ENCODE assay signal across 13 mouse cellular contexts in genomic region chr15:103011928-103012486, GRCm38 (mm10). TPM values are rescaled to one million over a fixed set of nuclear protein-coding genes. Genes with fewer than 3 reads are reported as not detected.
DNase-seq lines count a peak whose midpoint lies in the region; ATAC-seq and TF ChIP-seq lines count a peak whose summit lies in the region.
"Had no signal": no experiment of that assay in that cellular context is flagged by ENCODE, and none has a peak within 500 bp of the region (broad histone marks: within the 10 kb centered on the region; RNA-seq: fewer than 3 reads in every experiment).

No protein-coding gene starts in this region.

- no peak for DNase-seq in kidney, postnatal 36 days
- DNase-seq in adrenal gland, postnatal 25 days = peak; percentile 65
- peak; percentile 39 for DNase-seq in skeletal muscle tissue, adult 2 months (ENCODE audit: low read depth, low spot score)
- no peak for DNase-seq in lung, adult 2 months
- no peak for DNase-seq in layer of hippocampus, postnatal 10 days (ENCODE audit: low spot score in 2 of 2)
- DNase-seq in spleen, adult 12 weeks (ENCODE audit: low spot score) = no peak
- DNase-seq: cerebellum, postnatal 14 days; liver, embryonic 13.5 days had no signal

- H3K4me3 ChIP-seq in kidney, embryonic 16.5 days (ENCODE audit: low read length) = peak overlapping the region; percentile 11; the same call in 1 of the 2 replicates
- 0 out of 2 replicates have a peak overlapping the region, but pooled peaks have one; percentile 7 for H3K4me3 ChIP-seq in hindbrain, embryonic 15.5 days
- H3K4me3 ChIP-seq in lung, adult 2 months (replicated peaks; ENCODE audit: extremely low read depth, low read depth, low read length) = no peak overlapping the region
- H3K4me3 ChIP-seq: forebrain, embryonic 15.5 days; liver, embryonic 13.5 days had no signal

- H3K9me3 ChIP-seq in kidney, embryonic 16.5 days (ENCODE audit: low read length) = no peaks in the 10 kb centered on the region
- no peaks in the 10 kb centered on the region for H3K9me3 ChIP-seq in hindbrain, embryonic 15.5 days
- H3K9me3 ChIP-seq: forebrain, embryonic 15.5 days; liver, embryonic 13.5 days had no signal

- H3K4me2 ChIP-seq in kidney, embryonic 16.5 days (replicated peaks; ENCODE audit: low read depth, low read length) = peak overlapping the region; percentile 37
- peak overlapping the region; percentile 40 for H3K4me2 ChIP-seq in hindbrain, embryonic 15.5 days
- H3K4me2 ChIP-seq: forebrain, embryonic 15.5 days; liver, embryonic 13.5 days had no signal

- TF ChIP-seq POLR2A in lung, adult 2 months (IDR thresholded peaks at IDR 0.05; ENCODE audit: borderline replicate concordance, extremely low read depth, low read depth, low read length) = no peak

- TF ChIP-seq CTCF in lung, adult 2 months (IDR thresholded peaks at IDR 0.05; ENCODE audit: insufficient read depth, low read length) = no peak

- WGBS in kidney, embryonic 16.5 days = 15% methylated on average over 26 of the region's 26 CpGs
- 9% methylated on average over 26 of the region's 26 CpGs for WGBS in hindbrain, embryonic 15.5 days
- WGBS in lung, adult 2 months = 13% methylated on average over 26 of the region's 26 CpGs

- peaks cover 91% of the 10 kb centered on the region for H3K4me1 ChIP-seq in kidney, embryonic 16.5 days (ENCODE audit: insufficient read depth, low read length)
- peaks cover 10% of the 10 kb centered on the region for H3K4me1 ChIP-seq in hindbrain, embryonic 15.5 days (replicated peaks)
- H3K4me1 ChIP-seq in lung, adult 2 months (ENCODE audit: control insufficient read depth, insufficient read depth, low read length) = no peaks in the 10 kb centered on the region
- H3K4me1 ChIP-seq: liver, embryonic 13.5 days had no signal

- peak overlapping the region; percentile 71 for H3K27ac ChIP-seq in kidney, embryonic 16.5 days (ENCODE audit: low read length)
- 0 out of 2 replicates have a peak overlapping the region, but pooled peaks have one; percentile 14 for H3K27ac ChIP-seq in hindbrain, embryonic 15.5 days (replicated peaks)
- H3K27ac ChIP-seq: forebrain, embryonic 15.5 days; liver, embryonic 13.5 days had no signal

- no peaks in the 10 kb centered on the region; the same call in 1 of the 2 replicates for H3K36me3 ChIP-seq in kidney, embryonic 16.5 days (ENCODE audit: insufficient read depth, low read length)
- H3K36me3 ChIP-seq in hindbrain, embryonic 15.5 days = no peaks in the 10 kb centered on the region
- H3K36me3 ChIP-seq: forebrain, embryonic 15.5 days; liver, embryonic 13.5 days had no signal

- H3K27me3 ChIP-seq in kidney, embryonic 16.5 days (ENCODE audit: insufficient read depth, low read length) = peaks cover 45% of the 10 kb centered on the region
- peaks cover 81% of the 10 kb centered on the region for H3K27me3 ChIP-seq in hindbrain, embryonic 15.5 days

- no peak for ATAC-seq in kidney, embryonic 16.5 days (ENCODE audit: low FRiP score, low TSS enrichment)
- no peak for ATAC-seq in hindbrain, embryonic 15.5 days (ENCODE audit: low FRiP score, low read depth)
- ATAC-seq: forebrain, embryonic 15.5 days; inflammation-experienced regulatory T-cells, adult 6 months had no signal

- H3K9ac ChIP-seq in kidney, embryonic 16.5 days (replicated peaks; ENCODE audit: low read length) = peak overlapping the region; percentile 51
- H3K9ac ChIP-seq in hindbrain, embryonic 15.5 days = no peak overlapping the region; the same call in 1 of the 2 replicates
- H3K9ac ChIP-seq: forebrain, embryonic 15.5 days; liver, embryonic 13.5 days had no signal

RNA-seq across cellular contexts. Expression of gene Hoxc4, which starts 6.7 kb away (rescaled TPM):
- polyA plus RNA-seq in kidney, embryonic 16.5 days (2015; fragmentation: Nextera tagmentation; extraction: Ambion mirVana) = 6.9 and 8.6 TPM in 2 replicates
- total RNA-seq in adrenal gland, postnatal 25 days (2021) = 7.3 and 8.4 TPM in 2 replicates
- 56.8 and 63.8 TPM in 2 replicates for polyA plus RNA-seq in hindbrain, embryonic 15.5 days (2015; fragmentation: Nextera tagmentation; extraction: Ambion mirVana)
- 0.31 and 1.1 TPM in 2 replicates for polyA plus RNA-seq in lung, adult 2 months (2012; rRNA removed)
- total RNA-seq in layer of hippocampus, postnatal 10 days (2021) = not detected
- polyA plus RNA-seq: forebrain, embryonic 15.5 days; inflammation-experienced regulatory T-cells, adult 6 months; midbrain, postnatal 0 days had no signal

RNA-seq across cellular contexts. Expression of gene Hoxc6, which starts 13.9 kb away (rescaled TPM):
- 7.6 and 11.0 TPM in 2 replicates for polyA plus RNA-seq in kidney, embryonic 16.5 days (2015; fragmentation: Nextera tagmentation; extraction: Ambion mirVana)
- total RNA-seq in adrenal gland, postnatal 25 days (2021) = 59.4 and 68.1 TPM in 2 replicates
- polyA plus RNA-seq in hindbrain, embryonic 15.5 days (2015; fragmentation: Nextera tagmentation; extraction: Ambion mirVana) = 7.4 and 13.1 TPM in 2 replicates
- 0.34 TPM in 1 of 2 replicates, not detected in the other for polyA plus RNA-seq in lung, adult 2 months (2012; rRNA removed)
- not detected for total RNA-seq in layer of hippocampus, postnatal 10 days (2021)
- total RNA-seq: midbrain, postnatal 0 days had no signal
- polyA plus RNA-seq: forebrain, embryonic 15.5 days; inflammation-experienced regulatory T-cells, adult 6 months; midbrain, postnatal 0 days had no signal

RNA-seq across cellular contexts. Expression of gene Hoxc8, which starts 21.6 kb away (rescaled TPM):
- polyA plus RNA-seq in kidney, embryonic 16.5 days (2015; fragmentation: Nextera tagmentation; extraction: Ambion mirVana) = 6.6 and 9.2 TPM in 2 replicates
- total RNA-seq in adrenal gland, postnatal 25 days (2021) = 21.5 and 26.7 TPM in 2 replicates
- polyA plus RNA-seq in hindbrain, embryonic 15.5 days (2015; fragmentation: Nextera tagmentation; extraction: Ambion mirVana) = 2.3 and 16.6 TPM in 2 replicates
- not detected in 2 replicates for polyA plus RNA-seq in lung, adult 2 months (2012; rRNA removed)
- total RNA-seq in layer of hippocampus, postnatal 10 days (2021) = not detected
- total RNA-seq: midbrain, postnatal 0 days had no signal
- polyA plus RNA-seq: forebrain, embryonic 15.5 days; midbrain, postnatal 0 days had no signal

RNA-seq across cellular contexts. Expression of gene Hoxc9, which starts 35.8 kb away (rescaled TPM):
- 7.4 and 9.2 TPM in 2 replicates for polyA plus RNA-seq in kidney, embryonic 16.5 days (2015; fragmentation: Nextera tagmentation; extraction: Ambion mirVana)
- 0.85 and 1.5 TPM in 2 replicates for total RNA-seq in adrenal gland, postnatal 25 days (2021)
- polyA plus RNA-seq in hindbrain, embryonic 15.5 days (2015; fragmentation: Nextera tagmentation; extraction: Ambion mirVana) = 0.30 TPM in 1 of 2 replicates, not detected in the other
- not detected in 2 replicates for polyA plus RNA-seq in lung, adult 2 months (2012; rRNA removed)
- total RNA-seq in layer of hippocampus, postnatal 10 days (2021) = not detected
- total RNA-seq: midbrain, postnatal 0 days had no signal
- polyA plus RNA-seq: forebrain, embryonic 15.5 days; inflammation-experienced regulatory T-cells, adult 6 months; liver, embryonic 13.5 days; midbrain, postnatal 0 days had no signal

RNA-seq across cellular contexts. Expression of gene Hoxc5, which starts 44.8 kb away (rescaled TPM):
- 4.3 and 5.9 TPM in 2 replicates for polyA plus RNA-seq in kidney, embryonic 16.5 days (2015; fragmentation: Nextera tagmentation; extraction: Ambion mirVana)
- 7.6 and 9.0 TPM in 2 replicates for total RNA-seq in adrenal gland, postnatal 25 days (2021)
- 20.1 and 22.0 TPM in 2 replicates for polyA plus RNA-seq in hindbrain, embryonic 15.5 days (2015; fragmentation: Nextera tagmentation; extraction: Ambion mirVana)
- polyA plus RNA-seq in lung, adult 2 months (2012; rRNA removed) = 0.36 and 1.6 TPM in 2 replicates
- not detected for total RNA-seq in layer of hippocampus, postnatal 10 days (2021)
- polyA plus RNA-seq: forebrain, embryonic 15.5 days; inflammation-experienced regulatory T-cells, adult 6 months; midbrain, postnatal 0 days had no signal

Comparison
In these comparisons a context has a peak if more than half of its experiments do, and no peak if none do; other contexts are left out.
1. DNase-seq: peak in adrenal gland, postnatal 25 days (single experiment) and skeletal muscle tissue, adult 2 months (single experiment); none in kidney, postnatal 36 days (0 of 2), lung, adult 2 months (single experiment), layer of hippocampus, postnatal 10 days (0 of 2) and spleen, adult 12 weeks (single experiment).